Mouse (Mus musculus): ENCODE measurements around the gene Pnmt. TPM values are rescaled to one million over a fixed set of nuclear protein-coding genes. Genes with fewer than 3 reads are reported as not detected.

The Pnmt gene
- polyA plus RNA-seq, 1 experiment from 2014 or later, result 1.7 TPM

- WGBS, result under 1% methylated on average over 55 of the region's 55 CpGs
- Histone ChIP-seq H3K36me3 (no peaks in the 10 kb centered on the region), H3K9me3 (replicated peaks) (no peaks in the 10 kb centered on the region), H3K9ac (peak within 1 kb of the TSS; percentile 72), H3K27ac (ENCODE audit: poor library complexity, severe bottlenecking) (no peak within 1 kb of the TSS), H3K27me3 (replicated peaks) (peaks cover 80% of the 10 kb centered on the region), H3K4me2 (peak within 1 kb of the TSS; percentile 90), H3K4me1 (replicated peaks) (peaks cover 33% of the 10 kb centered on the region), H3K4me3 (peak within 1 kb of the TSS; percentile 61)
- peak; percentile 53; the same call in 1 of the 2 replicates for ATAC-seq (ENCODE audit: insufficient number of reproducible peaks, low FRiP score)
These were observed 37.9 kb upstream of the Pnmt start, which contains the start of gene Ppp1r1b for GRCm38 (mm10) chr11:98348083-98348961. TSS of gene Ppp1r1b (plus strand) at chr11:98348404.

GRCm38 (mm10) chr11:98349308-98349707 lies 36.9 kb upstream of the Pnmt start:
- peak overlapping the region; percentile 61 for H3K4me3 ChIP-seq
- H3K4me1 ChIP-seq (replicated peaks), result peaks cover 33% of the 10 kb centered on the region
- peak overlapping the region; percentile 72 for H3K9ac ChIP-seq
- 11% methylated on average over 9 of the region's 9 CpGs for WGBS
- no peak for ATAC-seq (ENCODE audit: insufficient number of reproducible peaks, low FRiP score)
- no peaks in the 10 kb centered on the region for H3K9me3 ChIP-seq (replicated peaks)
- peak overlapping the region; percentile 90 for H3K4me2 ChIP-seq
- peaks cover 84% of the 10 kb centered on the region for H3K27me3 ChIP-seq (replicated peaks)
- no peak overlapping the region for H3K27ac ChIP-seq (ENCODE audit: poor library complexity, severe bottlenecking)
- no peaks in the 10 kb centered on the region for H3K36me3 ChIP-seq

GRCm38 (mm10) chr11:98352272-98352990 lies 33.8 kb upstream of the Pnmt start:
- H3K9me3 ChIP-seq (replicated peaks), result no peaks in the 10 kb centered on the region
- WGBS, result 77% methylated on average over 18 of the region's 18 CpGs
- H3K36me3 ChIP-seq, result no peaks in the 10 kb centered on the region
- no peak overlapping the region for H3K27ac ChIP-seq (ENCODE audit: poor library complexity, severe bottlenecking)
- no peak overlapping the region for H3K9ac ChIP-seq
- no peak overlapping the region for H3K4me3 ChIP-seq
- ATAC-seq (ENCODE audit: insufficient number of reproducible peaks, low FRiP score), result no peak
- peaks cover 42% of the 10 kb centered on the region for H3K4me1 ChIP-seq (replicated peaks)
- peaks cover 78% of the 10 kb centered on the region for H3K27me3 ChIP-seq (replicated peaks)
- no peak overlapping the region for H3K4me2 ChIP-seq

- no peak overlapping the region for H3K27ac ChIP-seq (ENCODE audit: poor library complexity, severe bottlenecking)
- 42% methylated on average over 8 of the region's 8 CpGs for WGBS
- no peak overlapping the region for H3K4me2 ChIP-seq
- peaks cover 65% of the 10 kb centered on the region for H3K27me3 ChIP-seq (replicated peaks)
- H3K9me3 ChIP-seq (replicated peaks), result no peaks in the 10 kb centered on the region
- no peaks in the 10 kb centered on the region for H3K36me3 ChIP-seq
- no peak for ATAC-seq (ENCODE audit: insufficient number of reproducible peaks, low FRiP score)
- no peak overlapping the region for H3K9ac ChIP-seq
- no peak overlapping the region for H3K4me3 ChIP-seq
- peaks cover 34% of the 10 kb centered on the region for H3K4me1 ChIP-seq (replicated peaks)
These were observed 32.5 kb upstream of the Pnmt start for GRCm38 (mm10) chr11:98353651-98354211.

GRCm38 (mm10) chr11:98354445-98354844 lies 31.8 kb upstream of the Pnmt start:
- H3K9me3 ChIP-seq (replicated peaks), result no peaks in the 10 kb centered on the region
- 62% methylated on average over 14 of the region's 14 CpGs for WGBS
- no peak overlapping the region for H3K27ac ChIP-seq (ENCODE audit: poor library complexity, severe bottlenecking)
- no peak overlapping the region for H3K4me2 ChIP-seq
- peaks cover 57% of the 10 kb centered on the region for H3K27me3 ChIP-seq (replicated peaks)
- no peaks in the 10 kb centered on the region for H3K36me3 ChIP-seq
- H3K9ac ChIP-seq, result no peak overlapping the region
- no peak overlapping the region for H3K4me3 ChIP-seq
- ATAC-seq (ENCODE audit: insufficient number of reproducible peaks, low FRiP score), result no peak
- peaks cover 37% of the 10 kb centered on the region for H3K4me1 ChIP-seq (replicated peaks)

GRCm38 (mm10) chr11:98355732-98356299 lies 30.4 kb upstream of the Pnmt start:
- ATAC-seq (ENCODE audit: insufficient number of reproducible peaks, low FRiP score), result no peak
- 6% methylated on average over 6 of the region's 6 CpGs for WGBS

DNA sequence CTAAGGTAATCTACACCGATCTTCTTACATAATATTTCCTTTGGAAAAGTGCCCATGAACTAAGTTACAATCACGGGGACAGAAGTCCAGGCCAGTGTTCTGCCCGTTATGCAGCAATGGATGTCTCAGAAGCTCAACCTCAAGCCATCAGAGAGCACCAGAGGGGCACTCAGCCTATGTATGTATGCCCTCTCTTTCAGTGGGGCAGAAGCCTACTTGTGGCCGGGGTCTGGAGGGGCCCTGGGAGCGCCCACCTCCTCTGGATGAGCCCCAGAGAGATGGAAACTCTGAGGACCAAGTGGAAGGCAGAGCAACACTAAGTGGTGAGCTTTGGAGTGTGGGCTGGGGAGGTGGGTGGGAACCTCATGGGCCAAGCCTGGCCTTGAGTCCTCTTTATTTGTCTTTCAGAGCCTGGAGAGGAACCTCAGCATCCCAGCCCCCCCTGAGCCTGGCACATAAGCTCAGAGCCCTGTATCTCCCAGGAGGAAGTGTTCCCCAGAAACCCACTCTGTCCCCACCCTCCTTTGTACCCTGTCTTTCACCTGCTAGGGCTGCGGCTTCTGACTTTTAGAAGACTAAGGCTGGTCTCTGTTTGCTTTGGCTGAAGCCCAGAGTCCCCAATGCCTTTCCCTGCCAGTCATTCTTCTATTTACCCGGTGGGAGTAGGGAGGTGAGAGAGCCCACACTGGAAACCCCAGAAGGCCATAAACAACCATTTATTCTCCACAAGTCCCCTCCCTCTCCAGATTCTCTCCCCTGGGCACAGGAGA lies 29.4 kb upstream of the Pnmt start:
- Histone ChIP-seq H3K9ac (peak overlapping the region; percentile 83; the same call in 1 of the 2 replicates), H3K4me3 (0 out of 2 replicates have a peak overlapping the region, but pooled peaks have one; percentile 86)
- no peak for ATAC-seq (ENCODE audit: insufficient number of reproducible peaks, low FRiP score)

More at GRCm38 (mm10) chr11:98355732-98356299, 30.4 kb upstream of the Pnmt start:
- Histone ChIP-seq H3K27me3 (replicated peaks) (peaks cover 44% of the 10 kb centered on the region), H3K9ac (no peak overlapping the region), H3K27ac (ENCODE audit: poor library complexity, severe bottlenecking) (0 out of 2 replicates have a peak overlapping the region, but pooled peaks have one; percentile 1), H3K36me3 (no peaks in the 10 kb centered on the region), H3K4me1 (replicated peaks) (peaks cover 48% of the 10 kb centered on the region), H3K4me2 (no peak overlapping the region), H3K9me3 (replicated peaks) (no peaks in the 10 kb centered on the region), H3K4me3 (no peak overlapping the region)

GRCm38 (mm10) chr11:98357396-98358160 lies 28.7 kb upstream of the Pnmt start:
- H3K9ac ChIP-seq, result peak overlapping the region; percentile 83
- H3K27ac ChIP-seq (ENCODE audit: poor library complexity, severe bottlenecking), result peak overlapping the region; percentile 94
- H3K4me2 ChIP-seq, result peak overlapping the region; percentile 85
- ATAC-seq (ENCODE audit: insufficient number of reproducible peaks, low FRiP score), result 0 out of 2 replicates have a peak, but pooled peaks have one; percentile 7
- peaks cover 60% of the 10 kb centered on the region for H3K4me1 ChIP-seq (replicated peaks)
- H3K4me3 ChIP-seq, result peak overlapping the region; percentile 86
- no peaks in the 10 kb centered on the region; the same call in 1 of the 2 replicates for H3K36me3 ChIP-seq
- WGBS, result 12% methylated on average over 13 of the region's 13 CpGs
- peaks cover 26% of the 10 kb centered on the region for H3K27me3 ChIP-seq (replicated peaks)
- H3K9me3 ChIP-seq (replicated peaks), result no peaks in the 10 kb centered on the region

More for the DNA sequence above, 29.4 kb upstream of the Pnmt start:
- peak overlapping the region; percentile 85 for H3K4me2 ChIP-seq
- peaks cover 56% of the 10 kb centered on the region for H3K4me1 ChIP-seq (replicated peaks)
- H3K36me3 ChIP-seq, result no peaks in the 10 kb centered on the region
- peaks cover 34% of the 10 kb centered on the region for H3K27me3 ChIP-seq (replicated peaks)
- no peaks in the 10 kb centered on the region for H3K9me3 ChIP-seq (replicated peaks)
- WGBS, result 67% methylated on average over 7 of the region's 7 CpGs
- peak overlapping the region; percentile 94; the same call in 1 of the 2 replicates for H3K27ac ChIP-seq (ENCODE audit: poor library complexity, severe bottlenecking)

DNA sequence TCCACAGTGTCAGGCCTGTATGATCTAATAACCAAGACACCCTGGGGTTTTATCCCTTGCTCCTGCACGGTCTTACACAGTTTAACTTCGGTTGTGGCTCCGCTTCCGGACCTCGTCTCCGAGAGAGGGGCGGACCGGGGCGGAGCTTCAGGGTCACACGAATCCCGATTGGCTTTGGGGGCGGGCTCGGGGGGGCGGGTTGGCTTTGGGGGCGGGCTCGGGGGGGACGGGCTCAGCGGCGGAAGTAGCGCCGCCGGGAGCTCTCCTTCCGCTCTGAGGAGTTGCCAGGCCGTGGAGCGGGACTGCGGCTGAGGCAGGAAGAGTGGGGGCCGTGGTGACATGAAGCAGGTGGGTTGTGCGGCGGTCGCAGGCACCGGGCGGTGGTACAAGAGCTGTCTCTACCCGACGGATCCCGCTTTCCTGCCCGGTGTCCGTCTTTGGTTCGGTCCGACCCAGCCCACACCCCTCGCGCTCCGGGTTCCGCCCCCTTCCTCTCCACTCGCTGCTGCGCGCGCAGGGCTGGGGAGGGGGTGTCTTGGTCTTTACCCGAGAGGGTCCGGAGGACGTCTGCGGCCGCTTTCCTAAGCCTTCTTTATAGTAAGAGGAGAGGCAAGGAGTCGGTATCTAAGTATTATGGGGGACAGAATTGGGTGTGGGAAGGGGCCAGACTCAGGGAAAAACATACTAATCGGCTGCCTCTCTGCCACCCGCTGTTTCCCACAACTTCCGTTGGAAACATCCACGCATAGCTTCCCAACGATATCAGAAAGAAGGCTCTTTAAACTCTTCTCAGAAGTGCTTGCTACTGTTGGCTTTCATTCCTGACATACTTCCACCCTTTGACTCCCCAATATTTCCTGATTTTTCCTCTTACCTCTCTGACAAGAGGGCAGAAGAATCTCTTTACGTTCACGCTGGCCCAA lies 27.8 kb upstream of the Pnmt start, which contains the start of gene Stard3:
Gene Stard3 (plus strand): TSS at position 208 of the 923 bp plus-strand sequence.
- peaks cover 66% of the 10 kb centered on the region for H3K4me1 ChIP-seq (replicated peaks)
- under 1% methylated on average over 60 of the region's 60 CpGs for WGBS

More for the DNA sequence above, 27.8 kb upstream of the Pnmt start, which contains the start of gene Stard3:
- Histone ChIP-seq H3K4me3 (peak within 1 kb of the TSS; percentile 86), H3K4me2 (peak within 1 kb of the TSS; percentile 85), H3K9me3 (replicated peaks) (no peaks in the 10 kb centered on the region), H3K9ac (peak within 1 kb of the TSS; percentile 83), H3K36me3 (no peaks in the 10 kb centered on the region; the same call in 1 of the 2 replicates), H3K27me3 (replicated peaks) (peaks cover 18% of the 10 kb centered on the region), H3K27ac (ENCODE audit: poor library complexity, severe bottlenecking) (peak within 1 kb of the TSS; percentile 94)
- ATAC-seq (ENCODE audit: insufficient number of reproducible peaks, low FRiP score), result peak; percentile 88

Data from heart, embryonic 12.5 days (tissue).